Mouse (Mus musculus): Measurements from ENCODE around the gene Gm13696. TPM values are rescaled to one million over a fixed set of nuclear protein-coding genes. Genes with fewer than 3 reads are reported as not detected.

The Gm13696 gene
- total RNA-seq, 4 experiments from 2014 or later: 1.4 to 2.0 (median 1.8) TPM

Other genes starting within 250 kb of the Gm13696 start
- gene Itgav, start 248.7 kb upstream of the Gm13696 start, total RNA-seq (2022): 100 to 1,000 TPM; 121 to 130 (median 126) TPM
- 100 to 1,000 TPM; 189 to 234 (median 210) TPM for gene Fam171b, start 160.5 kb upstream of the Gm13696 start, total RNA-seq (2022)
- gene Zswim2, start 31.9 kb upstream of the Gm13696 start, total RNA-seq (2022): under 1 TPM in 1 of 4 experiments, not detected in 3; 0.30 TPM
- gene Gm13698, start 17.4 kb upstream of the Gm13696 start, total RNA-seq (2022): 1 to 10 TPM; 1.4 to 2.0 (median 1.8) TPM
- gene Gm13693, start 11.6 kb upstream of the Gm13696 start, total RNA-seq (2022): 1 to 10 TPM; 1.4 to 2.0 (median 1.8) TPM
- gene Gm13695, start 5.8 kb upstream of the Gm13696 start, total RNA-seq (2022): 1 to 10 TPM in 1 of 4 experiments, not detected in 3; 1.4 TPM
- 1 to 10 TPM; 1.4 to 2.0 (median 1.8) TPM for gene Gm13694, start 5.8 kb downstream of the Gm13696 start, total RNA-seq (2022)
- gene Gm13697, start 11.6 kb downstream of the Gm13696 start, total RNA-seq (2022): 1 to 10 TPM; 1.4 to 2.0 (median 1.8) TPM
- 1 to 10 TPM; 1.4 to 2.0 (median 1.8) TPM for gene Gm13691, start 17.4 kb downstream of the Gm13696 start, total RNA-seq (2022)

Measured in left cerebral cortex, adult 8-10 months (tissue).